Comparison of ENCODE assay signal across 20 mouse cellular contexts in genomic region chr5:3952498-3952897, GRCm38 (mm10). TPM values are rescaled to one million over a fixed set of nuclear protein-coding genes. Genes with fewer than 3 reads are reported as not detected.
A peak's percentile ranks its signal among the peaks of the same experiment; 100 is the strongest.
DNase-seq lines count a peak whose midpoint lies in the region; ATAC-seq lines count a peak whose summit lies in the region.
"Had no signal": no experiment of that assay in that cellular context is flagged by ENCODE, and none has a peak within 500 bp of the region (broad histone marks: within the 10 kb centered on the region; RNA-seq: fewer than 3 reads in every experiment).

No protein-coding gene starts in this region.

- peak; percentile 81 for ATAC-seq in CD4-positive, CD25-positive, alpha-beta regulatory T cell, adult 4 months
- ATAC-seq in activated CD4-positive, CD25-positive, alpha-beta regulatory T cell, adult 4 months: peak; percentile 73
- peak; percentile 76 for ATAC-seq in inflammation-experienced regulatory T-cells, adult 6 months
- ATAC-seq: forebrain, embryonic 14.5 days; forebrain, embryonic 16.5 days; Patski had no signal

- DNase-seq in A20 (ENCODE audit: low read depth, low spot score): peak; percentile 76
- no peak for DNase-seq in spleen, postnatal 14 days (ENCODE audit: low spot score in 2 of 2)
- DNase-seq in heart, postnatal 25 days (ENCODE audit: low spot score): no peak
- DNase-seq in natural killer cell, adult 2 months (ENCODE audit: low spot score in 2 of 2): no peak
- DNase-seq: adrenal gland, adult 2 months; adrenal gland, postnatal 10 days; adrenal gland, postnatal 25 days; cerebellum, adult 11 months; cerebellum, adult 18-20 months; cerebellum, adult 8-10 months; cerebellum, adult 9-11 months; cerebellum, postnatal 14 days; cerebellum, postnatal 36 days; embryo, embryonic 11 days had no signal

- intact Hi-C loops in heart, postnatal 25 days (cut with DNase I): no loop called here

RNA-seq across cellular contexts. Expression of gene Akap9, which starts 24.6 kb away (rescaled TPM):
- polyA plus RNA-seq in CD4-positive, CD25-positive, alpha-beta regulatory T cell, adult 4 months (2017; shearing (Covaris generic)): 100 to 1,000 TPM; 181 to 212 TPM
- 100 to 1,000 TPM; 116 to 142 TPM for polyA plus RNA-seq in activated CD4-positive, CD25-positive, alpha-beta regulatory T cell, adult 4 months (2017; shearing (Covaris generic))
- polyA plus RNA-seq in inflammation-experienced regulatory T-cells, adult 6 months (2017; shearing (Covaris generic)): 100 to 1,000 TPM; 102 to 198 (median 175) TPM
- total RNA-seq in heart, postnatal 25 days (2021): 10 to 100 TPM; 41.4 to 43.0 TPM

RNA-seq across cellular contexts. Expression of gene Mterf1a, which starts 58.8 kb away (rescaled TPM):
- polyA plus RNA-seq in CD4-positive, CD25-positive, alpha-beta regulatory T cell, adult 4 months (2017; shearing (Covaris generic)): 10 to 100 TPM; 35.8 to 44.4 TPM
- polyA plus RNA-seq in activated CD4-positive, CD25-positive, alpha-beta regulatory T cell, adult 4 months (2017; shearing (Covaris generic)): 10 to 100 TPM; 24.3 to 27.5 TPM
- 10 to 100 TPM; 23.3 to 36.2 (median 33.8) TPM for polyA plus RNA-seq in inflammation-experienced regulatory T-cells, adult 6 months (2017; shearing (Covaris generic))
- 1 to 10 TPM; 3.3 to 3.8 TPM for total RNA-seq in heart, postnatal 25 days (2021)
